Mouse (Mus musculus) kidney, postnatal 14 days (tissue): Measurements from ENCODE around the gene Ttc28.
"Not testable (repeated sequence)": the region's sequence is repeated elsewhere in the genome, so short reads cannot be mapped to it uniquely, and the experiment has no call there.

Experiments used
- DNase-seq: peaks from one replicate; pipeline ENCODE4 v3.0.0; 2022; ENCODE audit warnings: mixed read lengths

Gene Ttc28

GRCm38 (mm10) chr5:111256181-111256580 lies 376.6 kb downstream of the Ttc28 start:
- DNase-seq: no peak

GRCm38 (mm10) chr5:111257127-111257526 lies 377.5 kb downstream of the Ttc28 start:
- DNase-seq: peak; percentile 81

- not testable (repeated sequence) for DNase-seq
Measured at GRCm38 (mm10) chr5:111261162-111261561, 381.6 kb downstream of the Ttc28 start.

GRCm38 (mm10) chr5:111261733-111262573 lies 382.4 kb downstream of the Ttc28 start:
- DNase-seq: peak; percentile 49

GRCm38 (mm10) chr5:111262574-111263239 lies 383.1 kb downstream of the Ttc28 start:
- peak; percentile 75 for DNase-seq

GRCm38 (mm10) chr5:111263370-111263769 lies 383.8 kb downstream of the Ttc28 start:
- peak; percentile 30 for DNase-seq

- DNase-seq: peak; percentile 42
Measured at GRCm38 (mm10) chr5:111264488-111264887, 384.9 kb downstream of the Ttc28 start.

GRCm38 (mm10) chr5:111266658-111267057 lies 387.1 kb downstream of the Ttc28 start:
- DNase-seq: no peak

- DNase-seq: peak; percentile 69
Measured at GRCm38 (mm10) chr5:111267100-111267499, 387.5 kb downstream of the Ttc28 start.

- no peak for DNase-seq
Measured at GRCm38 (mm10) chr5:111268852-111269251, 389.2 kb downstream of the Ttc28 start.

- DNase-seq: peak; percentile 87
Measured at GRCm38 (mm10) chr5:111269613-111270205, 390.1 kb downstream of the Ttc28 start.

GRCm38 (mm10) chr5:111270246-111271002 lies 390.8 kb downstream of the Ttc28 start:
- no peak for DNase-seq

GRCm38 (mm10) chr5:111273589-111273988 lies 394.0 kb downstream of the Ttc28 start:
- peak; percentile 90 for DNase-seq

GRCm38 (mm10) chr5:111274948-111275347 lies 395.3 kb downstream of the Ttc28 start:
- no peak for DNase-seq

GRCm38 (mm10) chr5:111284420-111285175 lies 405.0 kb downstream of the Ttc28 start:
- no peak for DNase-seq

- DNase-seq: no peak
Measured at GRCm38 (mm10) chr5:111287571-111287970, 408.0 kb downstream of the Ttc28 start.

GRCm38 (mm10) chr5:111288486-111288885 lies 408.9 kb downstream of the Ttc28 start:
- peak; percentile 64 for DNase-seq

- no peak for DNase-seq
Measured at GRCm38 (mm10) chr5:111290071-111290470, 410.5 kb downstream of the Ttc28 start.

- DNase-seq: no peak
Measured at GRCm38 (mm10) chr5:111291639-111292038, 412.0 kb downstream of the Ttc28 start.

- DNase-seq: no peak
Measured at GRCm38 (mm10) chr5:111297801-111298200, 418.2 kb downstream of the Ttc28 start.

GRCm38 (mm10) chr5:111298706-111299105 lies 419.1 kb downstream of the Ttc28 start:
- no peak for DNase-seq

- DNase-seq: no peak
Measured at GRCm38 (mm10) chr5:111300776-111301175, 421.2 kb downstream of the Ttc28 start.
